Mouse (Mus musculus): ENCODE measurements around the gene Bcas3.
"Not testable (repeated sequence)": the region's sequence is repeated elsewhere in the genome, so short reads cannot be mapped to it uniquely, and the experiment has no call there.

Gene Bcas3

GRCm38 (mm10) chr11:85474326-85474725, 121.4 kb downstream of the Bcas3 start:
- in situ Hi-C loops (cut with MseI, MboI): no loop called here

- in situ Hi-C loops (cut with MseI, MboI): loop anchor here in 1 of 2 experiments (5.0 to 10.0 kb wide), 2 partner anchors 101 to 208 kb away; no protein-coding TSS in a partner anchor
Observed at GRCm38 (mm10) chr11:85482737-85483467, 129.9 kb downstream of the Bcas3 start.

DNA sequence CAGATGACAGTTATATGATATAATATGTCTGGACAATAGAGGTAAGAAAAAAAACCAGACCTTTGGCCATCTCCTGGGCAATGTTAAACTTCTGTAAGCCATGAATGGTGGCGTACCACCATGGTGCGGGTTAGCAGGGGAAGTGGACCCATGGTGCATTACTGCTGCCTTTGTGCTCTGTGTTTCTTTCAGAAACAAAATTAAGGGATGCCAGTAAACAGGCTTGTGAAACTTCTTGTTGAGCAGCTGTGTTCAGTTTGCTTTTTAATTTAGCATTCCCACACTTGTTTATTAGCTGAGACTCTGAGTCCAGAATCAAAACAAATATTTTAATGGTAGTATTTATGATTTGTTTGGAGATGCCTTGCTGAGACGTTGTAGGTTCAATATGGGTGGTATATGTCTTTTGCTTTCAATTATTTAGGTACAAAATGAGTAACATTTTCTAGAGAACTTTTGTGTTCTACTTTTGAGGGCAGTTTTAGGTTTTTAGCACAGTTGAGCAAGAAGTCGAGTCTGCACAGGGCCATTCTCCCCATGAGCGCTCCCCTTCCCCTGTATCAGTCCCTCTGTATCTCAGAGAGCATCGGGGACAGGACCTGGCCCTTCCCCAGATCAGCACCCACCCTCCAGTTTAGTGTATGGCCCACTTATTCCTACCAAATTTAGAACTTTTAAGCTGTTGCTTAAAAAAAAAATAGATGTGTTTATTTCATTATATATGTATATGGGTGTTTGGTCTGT, 132.4 kb downstream of the Bcas3 start:
- in situ Hi-C loops (cut with MseI, MboI): loop anchor here in 1 of 2 experiments (10.0 kb wide), 1 partner anchor 211 kb away; no protein-coding TSS in a partner anchor

DNA sequence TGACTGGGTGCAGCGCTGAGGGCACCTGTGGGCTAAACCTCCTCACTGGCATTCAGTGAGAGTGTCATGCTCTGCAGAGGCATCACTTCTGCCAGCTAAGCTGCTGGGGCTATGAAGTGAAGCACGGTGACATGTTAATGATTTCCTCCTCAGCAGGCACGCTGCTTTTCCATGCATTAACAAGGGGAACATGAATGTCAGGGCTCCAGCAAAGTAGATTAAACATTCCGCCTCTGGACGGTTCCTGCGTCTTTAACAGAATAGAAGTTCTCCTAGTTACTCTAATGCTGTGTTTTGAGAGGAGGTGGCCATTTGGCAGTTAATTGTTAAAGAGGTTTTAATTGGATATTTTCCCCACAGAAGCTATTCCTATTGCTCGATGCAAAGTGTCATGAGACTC, 134.5 kb downstream of the Bcas3 start:
- in situ Hi-C loops (cut with MseI, MboI): loop anchor here in 1 of 2 experiments (10.0 kb wide), 1 partner anchor 213 kb away; no protein-coding TSS in a partner anchor

- in situ Hi-C loops (cut with MseI, MboI): no loop called here
Observed at GRCm38 (mm10) chr11:85492231-85492630, 139.3 kb downstream of the Bcas3 start.

- in situ Hi-C loops (cut with MseI, MboI): no loop called here
Observed at GRCm38 (mm10) chr11:85492666-85493065, 139.7 kb downstream of the Bcas3 start.

- in situ Hi-C loops (cut with MseI, MboI): no loop called here
Observed at GRCm38 (mm10) chr11:85499561-85499960, 146.6 kb downstream of the Bcas3 start.

DNA sequence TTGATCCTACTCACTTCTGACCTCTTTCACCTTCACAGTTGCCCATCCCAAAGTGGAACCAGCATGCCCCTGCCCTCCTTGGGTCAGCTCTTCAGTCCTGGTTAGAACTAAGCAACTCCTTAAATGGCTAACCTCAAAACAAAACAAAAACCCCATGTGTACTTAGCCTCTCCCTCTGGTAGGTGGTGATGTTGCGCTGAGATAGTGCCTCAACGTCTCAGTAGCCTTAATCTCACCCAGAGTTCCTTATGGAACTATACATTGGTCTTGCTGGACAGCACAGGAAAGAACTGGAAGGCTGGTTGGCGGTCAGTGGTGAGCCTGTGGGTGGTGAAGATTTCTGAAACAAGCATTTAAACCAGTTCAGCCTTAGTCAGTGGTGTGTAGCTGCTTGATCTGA, 149.1 kb downstream of the Bcas3 start:
- in situ Hi-C loops (cut with MseI, MboI): no loop called here

DNA sequence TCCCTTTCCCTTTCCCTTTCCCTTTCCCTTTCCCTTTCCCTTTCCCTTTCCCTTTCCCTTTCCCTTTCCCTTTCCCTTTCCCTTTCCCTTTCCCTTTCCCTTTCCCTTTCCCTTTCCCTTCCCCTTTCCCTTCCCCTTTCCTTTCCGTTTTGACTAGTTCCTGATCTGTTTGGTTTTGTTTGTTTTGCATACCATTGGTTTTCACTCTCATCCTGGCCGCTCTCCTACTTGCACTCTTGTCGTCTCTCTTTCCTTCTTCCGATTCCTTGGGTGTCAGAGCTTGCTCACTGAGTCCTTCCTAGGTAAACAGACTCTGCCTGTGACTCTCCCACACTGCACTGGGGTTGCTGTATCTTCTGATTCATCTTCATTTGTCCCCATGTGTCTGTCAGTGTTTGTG, 151.8 kb downstream of the Bcas3 start:
- in situ Hi-C loops (cut with MseI, MboI): not testable (repeated sequence)

GRCm38 (mm10) chr11:85505811-85506210, 152.8 kb downstream of the Bcas3 start:
- in situ Hi-C loops (cut with MseI, MboI): no loop called here

DNA sequence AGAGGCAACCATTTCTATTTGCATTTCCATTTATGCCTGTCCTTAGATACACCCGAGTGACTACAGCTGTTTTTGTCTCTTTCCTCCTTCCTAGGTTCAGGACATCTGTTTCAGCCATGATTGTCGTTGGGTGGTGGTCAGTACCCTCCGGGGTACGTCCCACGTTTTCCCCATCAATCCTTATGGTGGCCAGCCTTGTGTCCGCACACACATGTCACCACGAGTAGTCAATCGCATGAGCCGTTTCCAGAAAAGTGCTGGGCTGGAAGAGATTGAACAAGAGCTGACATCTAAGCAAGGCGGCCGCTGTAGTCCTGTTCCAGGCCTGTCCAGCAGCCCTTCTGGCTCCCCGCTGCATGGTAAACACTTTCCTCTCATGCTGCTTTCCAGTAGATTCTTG, 156.4 kb downstream of the Bcas3 start:
- in situ Hi-C loops (cut with MseI, MboI): no loop called here

DNA sequence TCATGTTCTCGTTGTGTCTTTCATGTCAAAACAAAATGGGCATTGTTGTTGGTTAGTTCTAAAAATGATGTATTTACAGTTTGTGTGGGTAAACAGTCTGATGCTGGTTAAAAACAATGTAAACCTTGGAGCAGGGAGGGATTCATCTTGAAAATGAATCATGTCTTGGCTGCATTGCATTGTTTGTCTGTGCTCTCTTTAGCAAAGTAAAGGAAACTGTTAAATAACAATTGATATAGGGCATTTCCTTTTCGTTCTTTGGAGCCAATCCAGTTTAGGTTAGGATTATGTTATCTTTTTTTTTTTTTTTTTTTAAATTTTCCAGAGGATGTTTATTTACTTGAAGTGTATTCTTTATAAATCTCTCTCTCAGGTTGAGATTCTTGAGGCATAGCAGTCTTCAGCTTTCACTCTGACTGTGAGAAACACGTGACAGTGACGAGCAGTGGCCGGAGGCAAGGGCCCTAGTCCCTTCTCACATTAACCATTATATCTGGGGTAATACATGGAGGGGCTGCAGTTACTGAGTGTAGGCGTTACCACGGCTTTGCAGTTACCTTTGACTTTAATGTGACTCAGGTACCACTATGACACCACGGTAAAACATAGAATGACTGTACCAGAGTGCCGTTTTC, 158.4 kb downstream of the Bcas3 start:
- in situ Hi-C loops (cut with MseI, MboI): no loop called here

DNA sequence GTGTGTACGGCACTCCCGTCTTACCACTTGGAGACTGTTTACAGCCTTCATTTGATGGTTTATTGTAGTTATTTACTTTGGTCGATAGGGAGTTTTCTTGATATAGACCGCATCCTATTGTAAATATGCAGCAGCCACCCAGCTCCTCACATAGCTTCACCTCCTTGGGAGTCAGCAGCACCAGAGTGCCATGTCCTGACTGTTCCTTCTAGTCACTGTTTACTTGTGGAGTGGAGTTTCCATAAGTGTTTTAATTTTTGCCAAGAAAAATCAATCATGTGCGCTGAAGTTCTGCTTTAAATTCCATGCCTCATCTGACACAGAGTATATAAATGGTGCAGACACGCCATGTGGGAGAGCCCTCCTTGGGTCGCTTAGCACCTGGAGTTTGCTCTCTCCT, 163.8 kb downstream of the Bcas3 start:
- in situ Hi-C loops (cut with MseI, MboI): loop anchor here in 1 of 2 experiments (5.0 kb wide), 1 partner anchor 306 kb away; no protein-coding TSS in a partner anchor

- in situ Hi-C loops (cut with MseI, MboI): loop anchor here in 1 of 2 experiments (5.0 kb wide), 1 partner anchor 304 kb away; no protein-coding TSS in a partner anchor
Observed at GRCm38 (mm10) chr11:85518025-85518756, 165.2 kb downstream of the Bcas3 start.

DNA sequence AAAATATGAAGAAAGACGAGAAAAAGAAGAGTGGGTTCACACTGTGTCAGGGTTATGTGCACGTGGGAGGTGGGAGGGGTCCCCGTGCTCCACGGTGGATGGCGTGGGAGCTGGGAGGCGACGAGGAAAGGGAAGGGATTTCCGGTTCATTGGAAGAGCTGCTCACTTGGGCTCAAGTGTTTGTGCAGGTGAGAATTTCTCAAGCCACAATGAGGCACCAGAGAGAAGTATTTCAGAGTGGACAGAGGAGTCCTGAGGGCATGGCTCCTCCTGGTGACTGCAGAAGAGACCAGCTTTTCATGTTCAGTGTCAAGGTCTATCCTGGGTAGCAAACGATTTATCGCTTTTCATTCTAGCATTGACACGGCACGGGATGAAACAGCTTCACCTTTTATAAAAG, 167.3 kb downstream of the Bcas3 start:
- in situ Hi-C loops (cut with MseI, MboI): no loop called here

GRCm38 (mm10) chr11:85520996-85521395, 168.0 kb downstream of the Bcas3 start:
- in situ Hi-C loops (cut with MseI, MboI): no loop called here

GRCm38 (mm10) chr11:85523646-85524045, 170.7 kb downstream of the Bcas3 start:
- in situ Hi-C loops (cut with MseI, MboI): no loop called here

DNA sequence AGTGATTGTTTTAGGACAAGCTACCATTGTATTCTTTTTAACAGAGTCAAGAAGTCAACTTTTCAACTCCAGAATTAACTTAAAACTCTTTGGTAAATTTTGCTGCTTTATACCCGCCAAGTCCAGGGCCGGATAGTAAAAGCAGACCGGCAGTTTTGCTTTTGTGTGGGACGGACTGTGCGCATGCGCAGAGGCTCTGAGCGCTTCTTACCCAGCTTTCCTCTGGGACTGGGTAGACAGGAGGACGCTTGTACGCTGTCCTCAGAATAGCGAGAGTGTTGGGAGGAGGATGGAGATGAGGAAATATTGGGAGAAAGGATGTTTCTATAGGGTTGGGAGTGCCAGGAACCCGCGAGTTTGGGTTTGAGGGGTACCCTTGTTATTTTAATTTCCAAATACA, 171.2 kb downstream of the Bcas3 start:
- in situ Hi-C loops (cut with MseI, MboI): no loop called here

DNA sequence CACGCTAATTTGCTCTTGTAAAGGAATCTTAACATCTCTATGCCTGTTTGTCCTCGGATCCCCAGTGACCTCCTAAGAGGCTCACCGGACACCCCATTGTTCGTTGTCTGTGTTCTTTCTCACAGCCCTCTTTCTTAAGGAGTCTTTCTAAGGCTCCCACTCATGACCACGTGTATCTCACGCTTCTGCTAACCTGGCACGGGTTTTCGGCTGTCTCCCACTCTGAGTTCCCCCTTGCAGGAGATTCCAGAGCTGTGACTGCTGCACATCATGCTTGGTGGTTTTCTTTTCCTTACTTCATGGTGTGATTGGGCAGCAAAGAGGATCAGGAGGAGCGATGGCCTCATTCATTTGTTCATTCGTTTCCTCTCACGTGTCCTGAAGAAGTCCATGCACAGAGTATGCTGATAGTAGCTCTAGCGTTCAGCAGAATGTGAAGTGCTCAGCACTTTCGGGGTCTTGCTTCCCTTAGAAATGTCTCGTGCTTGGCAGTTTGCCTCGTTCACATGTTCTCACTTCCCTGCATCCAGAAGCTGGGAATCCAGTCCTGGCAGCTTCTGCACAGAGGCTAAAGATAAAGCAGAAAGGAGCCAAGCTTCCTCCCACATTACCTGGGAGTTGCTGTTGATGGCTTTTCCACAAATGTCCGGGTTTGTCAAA, 172.0 kb downstream of the Bcas3 start:
- in situ Hi-C loops (cut with MseI, MboI): no loop called here

GRCm38 (mm10) chr11:85525501-85525885, 172.5 kb downstream of the Bcas3 start:
- in situ Hi-C loops (cut with MseI, MboI): no loop called here

Measured in mouse trophoblast stem cell (cell line).